Mouse (Mus musculus) ovary, postnatal 14 days (tissue): ENCODE measurements at regions not wholly inside any gene's neighbourhood (a gene's known extent, or its start where the extent isn't known, plus 50 kb on each side); places are given as distances from the start of the nearest gene placed in this dataset.

Experiments used
- DNase-seq: peaks from one replicate; pipeline ENCODE4 v3.0.0; 2022; ENCODE audit warnings: low spot score

DNA sequence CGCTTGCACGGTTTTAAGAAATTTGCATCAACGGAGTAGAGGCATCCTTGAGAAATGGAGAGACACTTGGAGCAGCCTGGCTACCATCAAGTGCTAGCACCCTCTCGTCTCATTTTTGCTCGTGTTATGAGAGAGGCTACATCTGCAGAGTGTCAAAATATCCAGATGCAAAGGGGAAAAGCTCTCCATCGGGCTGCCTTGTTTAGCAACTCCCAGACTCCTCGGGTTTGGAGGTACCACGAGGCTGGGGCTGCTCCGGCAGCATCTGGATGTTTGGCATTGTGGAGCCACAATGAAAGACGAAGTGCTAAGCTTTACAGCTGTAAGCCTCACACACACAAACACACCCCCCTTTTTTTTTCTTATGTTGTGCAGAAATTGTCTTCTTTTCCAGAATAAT, 270.5 kb upstream of the Gm765 start:
- no peak for DNase-seq

DNA sequence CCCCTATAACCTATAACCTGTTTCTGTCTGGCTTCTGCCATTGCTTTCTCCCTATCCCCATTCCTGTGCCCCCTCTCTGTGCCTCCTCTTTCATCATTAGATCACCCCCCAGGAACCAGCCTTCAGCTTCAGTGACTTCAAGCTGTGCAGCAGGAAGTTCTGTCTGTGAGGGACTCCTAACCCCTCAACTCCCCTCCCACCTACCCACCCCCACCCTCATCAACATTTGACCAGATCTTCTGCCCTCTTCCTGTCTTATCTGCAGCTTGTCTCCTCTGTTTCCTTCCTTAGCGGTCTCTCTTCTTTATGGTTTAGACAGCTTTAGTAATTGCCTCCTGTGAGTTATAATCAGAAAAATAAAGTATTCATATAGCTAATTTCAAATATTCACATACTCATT, 266.6 kb upstream of the Gm765 start:
- no peak for DNase-seq

DNA sequence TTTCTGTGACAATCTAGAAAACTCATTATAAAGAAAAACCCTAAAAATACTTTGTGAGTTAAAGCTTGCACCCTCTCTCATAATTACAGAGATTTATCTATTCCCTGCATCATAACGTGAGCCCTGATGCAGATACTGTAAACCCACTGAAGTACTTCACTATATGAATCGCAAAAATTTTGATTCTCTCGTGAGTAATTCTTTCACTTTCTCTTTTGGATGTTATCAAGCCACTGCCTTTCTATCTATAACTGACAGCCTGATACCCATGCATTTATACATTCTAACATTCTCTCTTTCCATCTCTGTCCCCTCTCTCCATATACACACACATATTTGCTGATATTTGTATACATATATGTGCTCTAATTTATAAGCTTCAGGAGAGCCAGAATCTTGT, 264.1 kb upstream of the Gm765 start:
- no peak for DNase-seq

DNA sequence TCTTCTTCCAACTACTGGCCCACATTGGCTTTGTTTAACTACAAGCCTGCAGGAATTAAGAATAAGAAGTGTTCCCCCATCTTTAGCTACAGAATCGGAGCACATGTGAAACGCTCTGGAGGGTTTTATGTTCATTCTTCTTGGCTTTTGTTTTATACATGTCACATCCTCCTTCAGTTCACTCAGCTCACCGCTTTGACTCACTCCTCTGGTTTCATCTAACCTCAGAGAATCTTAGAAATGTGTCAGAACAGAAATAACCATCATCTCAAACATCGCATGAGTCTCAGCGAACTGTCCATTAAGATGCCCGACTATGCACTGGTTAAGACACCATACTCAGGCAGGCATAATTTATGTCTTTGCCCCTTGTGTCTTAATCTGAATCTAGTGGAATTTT, 255.1 kb upstream of the Gm765 start:
- DNase-seq, result no peak

DNA sequence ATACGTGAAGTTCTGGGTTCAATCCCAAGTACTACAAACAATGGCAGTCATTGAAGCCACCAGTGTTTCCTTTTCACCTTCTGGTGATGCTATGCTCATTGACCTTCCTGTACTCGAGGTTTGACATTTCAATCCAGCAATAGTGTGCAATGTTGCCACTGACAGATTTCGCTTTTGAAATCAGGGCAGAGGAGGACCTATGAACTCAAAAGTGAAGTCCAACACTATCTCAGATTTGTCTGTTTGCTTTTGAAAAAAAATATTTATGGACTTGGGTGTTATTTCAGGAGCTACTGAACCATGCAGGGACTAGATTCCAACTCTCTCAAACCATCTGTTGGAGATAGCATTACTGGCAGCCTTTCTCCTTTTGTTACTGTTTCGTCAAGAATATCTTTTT, 248.4 kb upstream of the Gm765 start:
- DNase-seq, result no peak

DNA sequence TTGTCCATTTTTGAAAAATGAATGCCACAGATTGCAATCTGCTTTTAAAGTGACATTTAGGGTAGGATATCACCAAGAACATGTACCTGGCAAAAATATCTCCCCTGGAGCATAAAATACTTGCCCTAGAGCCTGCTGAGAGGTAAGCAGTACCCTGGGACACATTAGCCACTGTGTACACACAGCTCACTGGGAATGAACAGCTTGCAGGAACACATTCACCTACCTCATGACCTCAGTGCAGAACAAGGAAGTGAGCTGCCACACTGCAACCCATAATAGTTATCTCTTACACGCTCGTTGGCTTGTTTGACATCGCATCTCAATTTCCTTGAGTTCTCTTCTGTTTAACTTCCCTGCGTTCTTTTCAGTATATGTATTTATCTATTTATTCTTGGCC, 246.4 kb upstream of the Gm765 start:
- DNase-seq, result no peak

DNA sequence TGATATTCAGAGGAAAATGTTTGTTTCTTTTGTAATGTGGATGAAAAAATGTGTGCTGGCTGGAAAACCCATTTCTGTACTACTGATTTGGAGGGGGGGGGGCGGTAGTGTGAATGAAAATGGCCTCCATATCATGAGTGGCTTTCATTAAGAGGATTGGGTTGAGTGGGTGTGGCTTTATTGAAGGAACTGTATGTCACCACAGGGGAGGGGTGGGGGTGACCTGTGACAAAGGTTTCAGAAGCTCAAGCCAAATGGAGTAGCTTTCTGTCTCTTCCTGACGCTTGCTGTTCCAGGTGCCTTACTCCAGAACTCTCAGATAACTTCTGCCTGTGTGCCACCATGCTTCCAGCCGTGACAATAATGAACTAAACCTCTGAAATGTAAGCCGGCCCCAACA, 242.0 kb upstream of the Gm765 start:
- no peak for DNase-seq

DNA sequence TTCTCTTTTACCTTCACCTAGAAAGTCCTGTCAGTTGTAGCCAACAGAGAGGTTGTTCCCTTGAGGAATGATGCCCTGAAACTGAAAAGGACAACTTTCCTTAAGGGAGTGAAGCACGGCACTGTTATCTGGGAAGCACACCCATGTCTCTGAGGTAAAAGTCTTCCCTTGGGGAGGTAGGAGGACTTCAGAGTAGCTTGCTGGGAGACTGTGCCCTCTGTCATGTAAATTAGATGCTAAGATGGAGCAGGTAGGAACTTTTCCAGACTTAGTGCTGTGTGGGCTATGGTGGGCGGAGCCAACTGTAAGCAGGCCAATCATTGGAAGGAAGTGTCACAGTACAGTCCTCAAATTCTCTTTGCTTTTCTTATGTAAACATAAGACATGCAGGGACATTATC, 240.3 kb upstream of the Gm765 start:
- DNase-seq, result no peak

DNA sequence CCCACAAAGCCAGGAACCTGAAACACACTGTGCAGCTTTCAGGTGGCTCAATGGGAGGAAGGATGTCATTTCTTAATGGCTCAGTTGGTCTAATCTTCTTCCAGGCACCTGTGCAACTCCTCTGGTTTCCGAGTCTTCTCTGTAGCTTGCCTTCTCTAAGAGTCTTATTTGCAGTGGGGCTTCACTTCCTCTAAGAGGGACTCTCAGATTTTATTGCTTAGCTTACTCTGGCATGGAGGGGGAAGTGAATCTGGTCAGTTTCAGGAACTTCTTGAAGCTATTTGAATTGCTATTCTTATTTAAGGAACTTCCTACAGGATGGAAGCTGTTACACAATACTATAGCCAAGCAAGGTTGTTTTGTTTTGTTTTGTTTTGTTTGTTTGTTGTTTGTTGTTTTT, 232.7 kb upstream of the Gm765 start:
- DNase-seq, result no peak

DNA sequence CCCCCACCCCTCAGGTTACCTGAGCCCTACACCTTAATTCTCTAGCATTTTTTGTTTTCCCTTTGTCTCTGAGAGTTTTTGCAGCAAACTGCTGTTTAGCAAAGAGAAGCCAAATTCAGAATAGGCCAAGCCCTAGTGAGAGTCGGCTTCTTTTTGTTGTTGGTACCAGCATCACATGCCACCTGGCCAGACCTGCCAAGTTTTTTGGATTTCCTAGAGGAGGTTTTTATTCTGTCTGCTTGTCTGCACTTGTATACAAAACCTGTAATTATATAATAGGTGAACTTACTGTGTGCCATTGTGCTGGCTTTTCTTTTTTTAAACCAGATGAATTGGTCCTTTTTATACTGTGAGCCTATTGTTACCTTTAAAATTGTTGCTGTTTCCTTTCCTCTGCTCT, 213.1 kb upstream of the Gm765 start:
- DNase-seq, result no peak

DNA sequence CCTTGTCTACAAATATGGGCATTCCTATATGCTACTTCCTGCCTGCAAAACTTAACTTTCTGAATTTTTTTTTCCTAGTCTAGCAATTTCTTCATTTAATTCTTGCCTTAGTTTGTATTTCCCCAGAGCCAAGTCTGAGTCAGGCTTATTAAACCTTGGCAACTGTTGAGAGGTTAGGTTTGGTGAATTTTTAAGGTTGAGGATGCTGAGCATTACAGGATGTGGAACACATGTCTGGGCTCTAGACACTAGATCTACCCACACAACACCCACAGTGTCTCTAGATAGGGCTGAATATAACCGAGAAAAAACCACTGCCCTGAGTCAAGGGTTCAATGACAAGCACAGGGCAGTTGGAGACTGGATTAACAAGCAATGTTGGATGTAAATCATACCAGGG, 211.4 kb upstream of the Gm765 start:
- no peak for DNase-seq

DNA sequence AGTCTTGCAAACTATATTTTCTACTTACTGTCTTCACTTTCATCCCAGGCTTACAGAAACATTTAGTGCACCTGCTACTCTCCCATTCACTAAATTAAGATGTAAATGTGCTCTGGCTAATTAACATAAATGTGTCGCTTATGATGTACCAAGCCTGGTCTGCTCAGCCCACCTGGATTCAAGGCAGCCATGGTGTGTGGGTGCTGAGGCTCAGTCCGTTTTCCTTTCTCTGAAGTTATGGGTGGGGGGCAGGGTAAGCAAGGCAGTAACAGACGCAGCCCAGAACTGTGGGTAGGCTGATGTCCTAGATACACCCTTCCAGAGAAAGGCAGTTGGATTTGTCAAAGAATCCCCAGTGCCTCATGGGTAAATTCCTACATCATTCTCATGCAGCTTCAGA, 209.2 kb upstream of the Gm765 start:
- DNase-seq, result no peak

DNA sequence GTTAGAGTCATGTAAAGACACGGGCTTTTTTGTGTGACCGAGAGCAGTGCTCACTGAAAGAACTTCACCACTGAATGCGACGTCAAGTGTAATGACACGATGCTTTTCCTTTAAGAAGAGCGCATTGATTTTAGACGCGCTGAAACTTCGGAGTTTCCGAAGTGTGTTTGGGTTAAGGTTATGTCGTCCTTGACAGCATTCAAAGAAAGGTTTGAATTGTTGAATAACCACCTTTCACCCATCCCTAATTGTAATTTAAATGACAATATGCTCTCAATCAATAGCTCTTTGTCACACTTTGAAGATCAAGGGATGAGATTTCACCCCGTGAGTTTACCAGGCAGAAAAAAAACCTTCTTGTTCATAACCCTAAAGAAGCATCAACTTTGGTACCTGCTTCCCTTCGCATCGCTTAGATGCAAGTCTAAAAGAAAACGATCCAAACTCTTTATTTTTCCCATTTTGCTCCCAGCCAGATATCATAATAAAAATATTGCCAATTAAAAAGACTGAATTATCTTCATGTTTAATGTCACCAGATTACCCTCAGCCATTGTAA, 184.4 kb upstream of the Gm765 start:
- DNase-seq, result no peak

DNA sequence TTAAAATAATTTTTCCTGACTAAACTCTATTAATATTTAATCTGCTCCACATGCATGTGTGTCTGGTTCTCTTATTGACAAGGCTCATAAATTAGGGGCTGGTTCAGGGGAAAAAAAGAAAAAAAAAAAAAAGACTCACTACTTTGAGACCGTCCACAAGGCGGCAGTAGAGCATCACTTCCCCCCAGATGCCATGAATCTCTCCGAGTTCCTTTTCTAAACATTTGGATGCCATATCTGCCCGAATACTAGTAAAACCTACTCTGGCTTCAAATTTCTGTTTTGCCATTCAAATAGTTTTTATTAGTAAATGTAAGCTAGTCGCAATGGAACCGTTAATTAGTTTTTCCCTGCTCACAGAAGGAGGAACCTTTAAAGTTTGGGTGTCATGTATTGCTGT, 182.7 kb upstream of the Gm765 start:
- peak; percentile 45 for DNase-seq

DNA sequence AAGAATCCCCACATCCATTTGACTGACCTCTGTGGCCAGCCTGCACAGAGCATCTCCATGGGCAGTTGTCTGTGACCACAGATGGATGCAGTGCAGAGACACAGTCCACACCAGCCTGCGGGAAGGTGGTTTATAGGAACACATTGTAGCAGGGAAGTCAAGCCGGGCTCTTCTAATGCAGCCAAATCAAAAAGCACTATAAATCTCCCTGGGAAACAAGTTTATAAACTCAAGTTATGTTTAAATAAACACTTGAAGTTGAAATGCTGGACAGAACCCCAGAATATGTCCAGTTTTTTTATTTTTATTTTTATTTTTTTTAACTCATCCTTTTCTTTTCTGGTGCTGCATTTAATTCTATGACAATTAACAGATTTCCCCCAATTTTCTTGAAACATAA, 182.1 kb upstream of the Gm765 start:
- no peak for DNase-seq

DNA sequence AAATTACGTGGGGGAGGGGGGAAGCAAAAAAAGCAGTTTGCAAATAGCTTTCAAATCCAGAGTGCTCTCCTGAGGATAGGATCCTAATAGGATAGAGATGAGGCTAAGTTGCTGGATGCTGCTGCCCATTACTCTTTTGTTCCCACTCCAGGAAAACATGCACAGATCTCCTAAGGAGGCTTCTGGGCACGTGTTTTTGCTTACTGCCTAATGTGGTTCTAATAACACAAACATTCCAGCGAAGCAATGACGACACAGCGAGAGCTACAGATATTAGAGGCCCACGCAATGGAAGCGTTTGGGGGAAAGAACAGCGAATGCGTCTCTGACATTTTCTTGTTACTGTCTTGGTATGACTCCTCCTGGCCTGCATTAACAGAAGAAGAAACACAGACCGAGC, 179.0 kb upstream of the Gm765 start:
- no peak for DNase-seq

DNA sequence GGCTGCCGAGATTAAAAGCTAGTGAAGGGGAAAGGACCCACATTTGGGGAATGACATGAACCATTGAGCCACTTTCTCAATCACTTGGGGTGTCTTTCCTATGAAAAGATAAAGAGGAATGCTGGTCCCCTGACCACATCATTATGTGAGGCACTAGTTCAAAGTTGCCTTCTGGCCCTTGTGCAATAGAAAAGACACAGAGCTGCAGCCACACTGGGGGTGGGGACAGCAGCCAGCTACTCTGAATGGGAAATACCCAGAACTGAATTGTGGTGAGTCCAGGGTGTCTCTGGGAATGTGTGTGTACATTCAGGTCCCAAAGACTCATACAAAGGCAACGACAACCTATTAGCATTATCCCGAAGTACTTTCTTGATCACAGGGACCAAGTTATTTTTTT, 172.3 kb upstream of the Gm765 start:
- DNase-seq, result no peak

DNA sequence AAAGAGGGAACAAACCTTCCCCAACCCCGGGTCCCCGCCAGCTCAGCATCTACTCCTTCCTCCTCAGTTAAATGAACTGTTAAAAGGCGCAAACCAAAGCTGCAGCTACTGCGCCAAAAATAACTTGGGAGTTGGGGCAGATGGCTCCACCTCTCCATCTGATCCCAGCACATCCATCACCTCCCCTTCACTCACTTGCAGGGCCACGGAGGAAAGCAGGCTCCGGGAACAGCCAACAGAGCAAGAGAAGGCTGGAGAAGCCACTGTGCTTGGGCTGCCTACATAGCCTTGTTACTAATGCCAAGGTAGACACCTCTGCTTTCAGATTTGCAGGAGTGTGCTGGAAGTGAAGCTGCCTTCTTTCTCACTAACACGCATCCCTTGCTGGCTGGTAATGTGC, 171.8 kb upstream of the Gm765 start:
- DNase-seq, result no peak

DNA sequence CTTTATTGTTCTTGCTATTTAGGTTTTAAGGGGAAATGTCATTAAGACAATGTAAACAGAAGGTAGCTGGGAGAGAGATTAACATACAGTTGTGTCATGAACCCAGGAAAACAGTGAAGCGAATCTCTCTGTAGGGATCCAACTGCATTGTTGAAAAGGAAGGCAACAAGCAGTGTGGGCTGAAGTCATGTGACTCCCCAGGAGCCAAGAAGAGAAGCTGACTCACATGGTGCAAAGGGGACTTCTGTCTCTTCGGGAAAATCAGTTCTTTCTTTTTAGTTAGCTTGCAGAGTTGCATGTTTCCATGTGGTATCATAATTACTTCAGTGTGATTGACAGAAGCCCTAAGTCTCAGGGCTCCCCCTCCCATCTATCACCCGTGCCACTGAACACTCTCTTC, 170.7 kb upstream of the Gm765 start:
- DNase-seq, result no peak

DNA sequence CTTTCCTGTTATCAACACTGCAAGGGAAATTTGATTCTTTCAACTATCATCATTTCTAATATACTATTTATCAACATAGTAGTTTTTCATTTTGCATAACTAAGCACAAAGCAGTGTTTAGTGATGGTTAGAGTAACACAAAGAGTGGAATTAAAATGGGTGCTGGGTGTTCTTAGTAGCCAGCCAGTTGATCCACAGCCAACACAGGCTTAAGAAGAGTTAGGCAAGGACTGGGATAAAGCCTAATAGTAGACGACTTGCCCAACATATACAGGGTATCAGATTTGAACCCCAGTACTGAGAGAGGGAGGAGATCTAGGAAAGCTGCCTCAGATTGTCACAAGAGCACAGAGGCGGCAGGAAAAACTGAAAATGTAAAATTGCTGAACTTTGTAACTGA, 160.2 kb upstream of the Gm765 start:
- no peak for DNase-seq

DNA sequence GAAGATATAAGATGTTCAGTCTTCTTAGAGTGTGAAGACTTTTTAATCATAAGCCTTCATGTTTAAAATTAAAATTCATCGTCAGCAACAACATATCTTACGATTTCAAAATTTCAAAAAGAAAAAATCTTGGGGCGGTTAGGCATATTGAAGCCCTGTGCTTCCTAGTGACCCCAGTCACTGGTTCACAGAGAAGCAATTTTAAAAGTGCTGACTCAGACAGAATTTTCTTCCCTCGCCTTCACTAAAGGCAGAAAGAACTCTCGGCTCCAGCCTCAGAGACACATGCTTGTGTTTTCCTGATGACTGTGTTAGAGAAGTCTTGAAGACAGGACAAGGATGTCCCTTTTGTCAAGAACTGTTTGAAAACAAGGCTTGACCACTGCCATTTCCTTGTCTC, 157.2 kb upstream of the Gm765 start:
- no peak for DNase-seq

DNA sequence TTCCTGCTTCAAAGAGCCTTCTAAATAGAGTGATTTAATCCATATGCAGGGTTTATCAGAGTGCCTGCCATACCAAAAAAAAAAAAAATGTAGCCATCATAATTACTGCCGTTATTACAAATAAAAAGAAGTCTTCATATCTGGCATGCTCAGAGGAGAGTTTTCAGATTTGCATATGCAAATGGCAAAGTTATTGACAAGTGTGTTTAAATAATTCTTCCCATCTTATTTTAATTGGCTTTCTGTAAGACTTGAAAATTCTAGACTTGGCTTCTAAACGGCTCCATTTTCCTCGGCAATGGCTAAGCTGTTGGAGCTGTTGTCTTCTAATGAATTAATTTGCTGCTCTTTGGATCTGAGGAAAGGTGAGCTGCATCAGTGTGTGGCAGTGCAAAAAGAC, 144.1 kb upstream of the Gm765 start:
- no peak for DNase-seq

DNA sequence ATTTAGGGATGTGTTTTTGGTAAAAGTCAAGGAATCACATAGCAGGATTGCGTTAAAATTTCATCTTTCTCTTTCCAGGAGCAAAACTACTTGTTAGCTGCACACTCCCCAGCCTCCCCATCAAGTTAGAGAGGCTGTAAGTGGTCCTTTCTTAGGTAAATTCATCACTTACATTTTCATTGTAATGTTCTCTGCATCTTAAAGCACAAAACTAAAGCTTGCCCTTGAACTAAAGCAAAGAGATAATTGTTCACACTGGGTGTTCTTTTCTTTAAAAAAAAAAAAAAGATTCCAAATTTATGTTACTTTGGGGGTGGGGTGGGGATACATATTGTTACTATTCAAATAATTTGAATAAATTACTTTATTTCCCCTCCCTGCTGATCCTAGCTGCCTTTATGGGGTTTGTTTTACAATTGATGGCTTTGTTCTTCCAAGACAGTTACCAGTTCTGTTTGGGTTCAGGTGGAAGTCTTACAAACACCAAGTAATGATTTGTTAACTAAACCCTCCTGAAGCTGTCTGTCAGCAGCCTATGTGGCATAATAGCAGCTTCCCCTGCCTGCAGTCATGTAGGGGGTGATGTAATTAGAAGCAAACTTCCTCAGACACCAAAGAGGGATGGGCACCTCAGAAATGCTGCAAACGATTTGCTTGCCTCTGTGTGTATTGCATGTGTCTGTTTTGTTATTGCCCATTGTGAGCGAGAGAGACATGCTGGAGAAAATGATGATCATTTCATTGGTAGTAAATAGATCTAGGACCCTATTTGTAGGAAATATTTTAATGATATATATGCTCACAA, 141.0 kb upstream of the Gm765 start:
- DNase-seq, result no peak

DNA sequence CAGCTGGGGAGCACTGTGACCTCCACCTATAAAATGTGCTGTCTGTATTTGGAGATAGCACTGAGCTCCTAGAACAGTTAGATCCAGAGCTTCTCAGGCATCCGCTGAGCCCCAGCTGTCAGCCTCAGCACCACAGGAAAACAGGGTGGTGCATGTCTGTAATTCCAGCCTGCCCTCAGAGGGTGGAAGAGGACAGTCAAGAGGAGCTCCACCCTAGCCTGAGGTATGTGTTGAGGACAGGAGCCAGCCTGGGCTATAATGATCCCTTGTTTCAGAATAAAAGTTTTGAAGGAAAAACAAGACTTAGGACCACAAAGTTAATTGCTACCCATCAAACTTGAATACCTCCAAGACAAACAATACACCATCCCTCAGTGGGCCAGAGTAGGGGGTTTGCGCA, 139.8 kb upstream of the Gm765 start:
- no peak for DNase-seq
